Mouse (Mus musculus) liver, adult 2 months (tissue): ENCODE measurements at regions not wholly inside any gene's neighbourhood (a gene's known extent, or its start where the extent isn't known, plus 50 kb on each side); places are given as distances from the start of the nearest gene placed in this dataset.

ENCODE experiments used
- CTCF ChIP-seq: fragments of 200-500 bp; IDR thresholded peaks from 2 replicates; pipeline ENCODE4 v1.5.1; 2011; ENCODE audit warnings: low read depth, low read length, control low read depth
- POLR2A ChIP-seq: fragments of 200-500 bp; IDR thresholded peaks from 2 replicates; pipeline ENCODE4 v1.6.1; 2011; ENCODE audit warnings: low read length, control low read depth; ENCODE audit not compliant: insufficient read depth; ENCODE audit errors: extremely low read depth

DNA sequence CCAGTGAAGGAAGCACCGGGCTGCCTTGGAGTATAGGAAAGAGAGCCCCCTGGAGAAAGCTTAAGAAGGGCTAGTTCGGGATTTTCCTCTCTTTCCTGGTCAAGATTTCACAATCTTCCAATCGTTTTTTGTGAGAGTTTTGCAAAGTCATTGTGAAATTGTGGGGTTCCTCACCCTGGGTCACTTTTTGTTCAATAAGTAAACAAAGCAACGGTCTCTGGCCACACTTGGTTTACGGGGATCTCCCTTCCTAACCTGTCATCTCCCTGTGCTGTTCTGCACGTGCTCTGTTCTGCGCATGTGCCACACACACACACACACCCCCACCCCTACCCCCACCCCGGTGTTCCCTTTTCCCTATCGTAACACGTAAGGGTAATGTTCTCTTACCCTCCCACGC, 233.4 kb upstream of the Noct start:
- TF ChIP-seq POLR2A: no peak
- no peak for TF ChIP-seq CTCF
